Mouse (Mus musculus) gastrocnemius, postnatal 4 days (tissue): Measurements from ENCODE around the gene 4933416C03Rik. TPM values are rescaled to one million over a fixed set of nuclear protein-coding genes. Genes with fewer than 3 reads are reported as not detected.

Experiments
- DNase-seq, 2 experiments: peaks; one replicate each; pipeline ENCODE4 v3.0.0; 2021 to 2022; ENCODE audit warnings: low spot score in 2 of 2, mixed read lengths in 2 of 2
- long read RNA-seq, 2 experiments: library from polyadenylated mRNA; stranded (forward); transcript quantifications; one replicate each; pipeline ENCODE4 v2.0.0; 2021
- total RNA-seq, 2 experiments: library from RNA; stranded (reverse); gene quantifications; 2 replicates each; pipeline ENCODE4 v1.2.3; 2021

Gene 4933416C03Rik
- total RNA-seq, result not detected
- long read RNA-seq, experiment 1, result 0 reads
- long read RNA-seq, experiment 2, result 0 reads

DNA sequence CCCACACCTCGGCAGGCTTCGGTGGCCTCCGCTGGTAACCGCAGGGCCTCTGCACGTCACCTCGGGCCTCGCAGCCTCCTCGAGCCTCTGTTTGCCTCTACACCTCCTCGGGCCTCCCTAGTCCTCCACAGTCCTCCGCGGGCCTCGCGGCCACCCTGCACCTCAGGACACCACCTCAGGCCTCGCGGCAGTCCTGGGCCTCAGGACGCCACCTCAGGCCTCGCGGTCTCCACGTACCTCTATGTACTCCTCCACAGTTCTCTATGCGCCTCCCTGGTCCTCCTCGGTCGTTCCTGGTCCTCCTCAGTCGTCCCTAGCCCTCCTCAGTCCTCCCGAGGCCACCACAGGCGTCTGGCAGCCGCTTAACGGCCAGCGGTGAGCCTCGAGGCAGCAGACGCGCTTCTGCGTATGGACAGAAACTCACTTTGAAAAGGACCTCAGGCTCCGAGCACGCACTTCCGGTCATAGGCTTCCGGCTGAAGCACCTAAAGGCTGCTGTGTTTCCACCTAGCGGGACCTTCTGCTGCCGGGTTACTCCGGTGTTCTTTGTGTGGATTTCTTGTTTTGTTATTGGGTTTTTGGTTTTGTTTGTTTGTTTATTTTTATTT, at the start of gene 4933416C03Rik:
TSS of gene 4933416C03Rik (minus strand) at position 51 of the 608 bp plus-strand sequence.
- DNase-seq, result no peak

GRCm38 (mm10) chr10:116162338-116162737, 48.6 kb upstream of the 4933416C03Rik start:
- no peak for DNase-seq

DNA sequence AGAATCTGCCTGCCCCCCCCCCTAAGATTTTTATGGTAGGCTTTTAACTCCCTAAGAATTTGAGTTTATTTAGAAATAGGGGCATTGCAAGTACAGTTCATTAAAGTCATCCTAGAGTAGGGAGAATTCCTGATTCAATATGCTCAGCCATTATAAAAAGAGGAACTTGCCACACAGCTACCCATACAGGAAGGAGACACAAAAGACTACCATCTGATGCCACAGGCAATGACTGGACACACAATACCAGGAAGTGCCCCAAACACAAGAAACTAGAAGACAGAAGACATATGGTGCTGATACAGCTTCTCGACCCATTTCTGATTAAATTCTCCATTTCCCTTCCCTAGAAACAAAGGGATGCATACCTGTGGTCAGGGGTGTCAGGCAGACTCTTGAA, 43.0 kb upstream of the 4933416C03Rik start:
- DNase-seq, result no peak

GRCm38 (mm10) chr10:116154707-116155106, 41.0 kb upstream of the 4933416C03Rik start:
- no peak for DNase-seq

- DNase-seq, result no peak
These were observed 32.4 kb upstream of the 4933416C03Rik start for GRCm38 (mm10) chr10:116146091-116146490.

- no peak for DNase-seq
These were observed 30.0 kb upstream of the 4933416C03Rik start for GRCm38 (mm10) chr10:116143684-116144083.

DNA sequence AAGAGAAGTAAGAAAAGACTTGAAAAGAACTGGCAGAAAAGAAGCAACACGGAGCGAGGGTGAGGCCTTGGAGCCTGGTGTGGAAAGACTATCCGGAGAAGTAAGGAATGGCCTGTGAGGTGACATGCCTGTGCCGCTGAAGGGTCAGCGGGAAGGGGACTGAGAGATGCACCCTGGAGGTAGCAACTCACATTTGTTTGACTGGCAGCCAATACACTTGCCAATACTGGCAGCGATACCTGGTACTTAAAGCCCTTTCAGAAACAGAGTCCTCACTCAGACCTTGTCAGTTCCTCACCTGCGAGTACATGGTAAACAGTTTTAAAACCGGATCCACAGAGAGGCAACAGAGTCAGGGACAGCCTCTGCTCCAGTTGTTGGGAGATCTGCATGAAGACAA, 26.5 kb upstream of the 4933416C03Rik start:
- no peak for DNase-seq

- DNase-seq, result no peak
These were observed 21.5 kb upstream of the 4933416C03Rik start for GRCm38 (mm10) chr10:116135187-116135586.

GRCm38 (mm10) chr10:116132233-116132632, 18.5 kb upstream of the 4933416C03Rik start:
- DNase-seq, result no peak

GRCm38 (mm10) chr10:116131223-116131622, 17.5 kb upstream of the 4933416C03Rik start:
- no peak for DNase-seq

DNA sequence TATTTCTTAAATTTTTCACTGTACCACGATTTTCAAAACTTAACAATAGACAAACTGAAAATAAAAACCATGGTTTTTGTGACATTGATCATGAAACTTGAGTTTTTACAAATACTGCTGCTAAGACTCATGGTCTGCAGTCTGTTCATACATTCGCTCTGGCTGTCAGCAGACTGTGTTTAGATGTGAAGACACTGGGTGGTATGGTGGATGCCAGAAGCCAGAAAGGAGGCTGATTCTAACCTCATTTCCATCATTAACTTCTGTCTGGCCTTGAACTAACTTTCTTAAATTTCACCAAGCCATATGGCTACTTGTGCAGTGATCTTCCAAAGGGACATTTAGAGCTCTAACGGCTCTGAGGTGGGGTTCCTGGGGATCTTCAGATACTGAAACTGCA, 16.7 kb upstream of the 4933416C03Rik start:
- DNase-seq, result no peak

DNA sequence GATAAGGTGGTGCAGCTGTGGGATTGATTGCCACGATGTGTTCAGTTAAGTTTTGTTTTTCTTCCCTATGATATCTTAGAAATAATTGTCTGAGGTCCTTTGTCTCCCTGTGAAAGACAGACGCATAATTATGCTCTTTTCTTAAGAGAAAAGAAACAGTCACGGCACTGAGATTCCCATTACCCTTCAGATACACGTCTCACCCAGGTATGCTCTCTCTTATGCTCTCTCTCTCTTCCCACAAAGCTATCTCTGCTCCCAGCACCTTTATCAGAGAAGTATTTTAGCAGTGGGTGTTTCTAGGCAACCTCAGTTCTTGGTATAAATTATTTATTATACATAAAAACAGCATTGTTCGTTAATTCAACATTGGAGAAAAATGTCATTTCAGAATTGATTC, 11.6 kb upstream of the 4933416C03Rik start:
- DNase-seq, result no peak

DNA sequence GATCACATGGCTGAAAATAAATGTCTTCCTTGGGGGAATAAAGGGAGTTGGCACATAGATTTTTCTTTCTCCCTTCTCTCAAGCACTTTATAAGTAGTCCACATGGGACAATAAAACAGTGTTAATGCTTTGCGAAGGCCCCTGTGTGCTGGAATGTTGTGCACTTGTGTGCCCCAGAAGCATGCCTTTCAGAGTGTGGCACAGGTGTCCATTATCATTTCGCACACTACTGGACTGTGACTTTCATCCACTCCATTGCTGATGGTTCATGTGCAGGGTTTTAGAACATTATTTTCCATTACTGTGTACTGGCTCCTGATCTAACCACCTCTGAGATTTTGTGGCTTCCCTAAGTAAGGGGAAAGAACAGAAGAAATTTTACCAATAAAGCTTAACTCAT, 10.1 kb upstream of the 4933416C03Rik start:
- DNase-seq, result no peak

DNA sequence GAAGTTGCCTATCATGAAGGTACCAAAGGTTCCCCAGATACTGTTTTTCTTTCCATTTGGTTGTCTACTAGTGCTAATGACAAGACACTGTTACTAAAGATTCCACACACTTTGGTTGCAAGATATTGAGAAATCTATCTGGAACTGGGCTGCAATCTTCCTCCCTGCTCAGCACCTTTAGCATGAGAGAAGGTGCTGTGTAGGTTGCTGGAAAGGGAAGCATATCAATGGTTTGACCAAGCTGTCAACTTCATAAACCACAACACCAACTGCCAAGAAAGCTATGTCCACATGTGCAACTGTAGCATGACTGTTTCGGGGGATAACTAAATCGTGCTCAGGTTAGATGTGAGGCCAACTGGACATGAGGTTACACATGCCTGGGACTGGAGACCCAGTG, 7.7 kb upstream of the 4933416C03Rik start:
- no peak for DNase-seq

DNA sequence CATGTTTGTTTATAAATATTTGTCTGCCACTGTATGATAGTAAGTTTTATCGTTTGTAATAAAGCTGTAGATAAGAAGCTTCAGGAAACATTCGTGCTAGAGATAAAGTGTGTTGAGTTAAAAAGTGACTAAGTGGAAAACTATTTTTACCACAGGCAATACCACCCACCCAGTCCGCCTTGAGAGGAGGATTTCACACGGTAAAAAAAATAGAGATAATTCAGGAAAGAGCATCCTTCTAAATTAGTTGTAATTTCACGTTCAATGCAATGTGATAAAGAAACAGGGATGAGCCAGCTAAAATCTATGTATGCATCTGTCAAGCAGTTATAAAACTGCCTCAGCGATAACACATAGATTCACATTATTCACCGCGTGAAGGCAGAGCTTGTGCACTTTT, 3.3 kb upstream of the 4933416C03Rik start:
- no peak for DNase-seq

DNA sequence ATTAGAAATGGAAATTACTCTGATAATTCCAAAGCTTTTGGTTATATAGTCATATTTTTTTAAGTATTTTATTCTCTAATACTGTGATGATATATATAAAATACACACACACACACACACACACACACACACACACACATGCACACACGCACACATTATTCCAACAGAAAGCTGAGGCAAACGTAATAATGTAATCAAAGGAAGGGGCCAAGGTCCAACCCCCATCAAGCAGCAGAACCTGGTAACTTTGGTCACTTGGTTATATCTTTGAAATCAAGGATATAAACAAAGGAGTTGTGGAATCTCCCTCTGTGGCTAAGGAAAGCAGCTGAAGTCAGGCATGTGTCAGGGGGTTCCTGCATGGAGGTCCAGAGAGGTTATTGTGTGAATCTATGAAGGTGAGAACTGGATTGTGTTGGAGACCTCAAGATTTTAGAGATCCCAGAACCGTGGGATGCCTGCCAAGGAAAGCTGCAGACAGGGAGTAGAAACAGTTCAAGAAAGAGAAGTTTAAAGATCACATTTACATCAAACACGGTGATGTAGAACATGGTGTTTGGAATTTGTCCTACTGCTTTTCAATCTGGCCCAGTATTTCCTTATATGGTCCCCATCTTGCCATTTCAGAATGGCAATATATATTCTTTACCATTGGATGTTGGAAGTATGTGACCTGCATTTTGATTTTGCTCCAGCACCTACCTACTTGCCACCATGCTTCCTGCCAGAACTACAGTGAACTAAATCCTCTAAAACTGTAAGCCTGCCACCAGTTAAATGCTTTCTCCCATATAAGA, 2.4 kb upstream of the 4933416C03Rik start:
- no peak for DNase-seq

GRCm38 (mm10) chr10:116112868-116113267, 849 bp downstream of the 4933416C03Rik start:
- no peak for DNase-seq

DNA sequence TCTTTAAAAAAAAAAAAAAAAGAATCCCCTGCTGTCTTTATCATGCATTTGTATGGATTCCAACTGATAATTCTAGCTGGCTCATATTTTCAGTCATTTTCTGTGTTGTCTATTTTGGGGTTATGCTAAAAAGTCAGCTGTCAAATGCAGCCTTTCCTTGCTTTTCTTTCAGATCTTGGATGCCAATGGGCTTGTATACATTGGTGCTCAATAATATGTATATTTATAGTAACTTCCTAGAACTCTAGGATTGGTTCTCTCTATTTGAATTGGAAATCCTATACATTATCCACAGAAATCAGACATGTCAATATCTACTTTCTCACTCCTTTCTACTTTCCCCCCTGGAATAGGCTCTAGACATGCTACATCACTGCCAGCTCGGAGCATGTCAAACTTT, 5.0 kb downstream of the 4933416C03Rik start:
- DNase-seq, result no peak

- DNase-seq, result no peak
These were observed 5.5 kb downstream of the 4933416C03Rik start for GRCm38 (mm10) chr10:116108176-116108575.

DNA sequence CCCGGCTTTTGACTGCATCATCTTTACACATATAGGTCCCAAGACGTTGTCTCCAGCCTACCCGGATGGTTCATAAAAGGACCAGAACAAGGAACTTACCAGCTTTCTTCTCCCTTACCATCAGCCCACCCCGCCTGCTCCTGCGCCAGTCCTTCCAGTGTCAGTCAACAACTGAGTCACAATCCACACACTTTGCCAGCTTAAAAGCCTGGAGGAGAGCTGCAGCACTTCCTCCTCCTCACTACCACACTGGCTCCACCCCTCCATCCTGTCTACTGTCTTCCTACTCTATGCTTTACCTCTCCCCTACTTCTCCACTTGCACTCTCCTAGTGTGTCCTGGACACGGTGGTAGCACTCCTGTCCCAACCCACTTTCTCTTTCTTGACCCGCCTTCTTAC, 15.2 kb downstream of the 4933416C03Rik start:
- DNase-seq, result no peak

GRCm38 (mm10) chr10:116096466-116096865, 17.3 kb downstream of the 4933416C03Rik start:
- no peak for DNase-seq

GRCm38 (mm10) chr10:116083965-116084364, 29.8 kb downstream of the 4933416C03Rik start:
- no peak for DNase-seq

- DNase-seq, result no peak
These were observed 32.9 kb downstream of the 4933416C03Rik start for GRCm38 (mm10) chr10:116080841-116081240.
